Mouse (Mus musculus) bone marrow, adult 2 months (tissue): Measurements from ENCODE around the gene Hoxd9. TPM values are rescaled to one million over a fixed set of nuclear protein-coding genes. Genes with fewer than 3 reads are reported as not detected.

Experiments
- H3K27ac ChIP-seq: fragments of 200-500 bp; 2 replicates; pipeline ENCODE4 v1.5.1; 2012; ENCODE audit warnings: low read depth, mild to moderate bottlenecking, control low read depth, inconsistent platforms, low read length; ENCODE audit not compliant: control insufficient read depth, poor library complexity, insufficient read depth
- H3K4me1 ChIP-seq: fragments of 200-500 bp; 2 replicates; pipeline ENCODE4 v1.6.1; 2011; ENCODE audit warnings: low read length; ENCODE audit not compliant: control insufficient read depth, insufficient read depth
- H3K4me3 ChIP-seq: fragments of 200-500 bp; replicated peaks from 2 replicates; pipeline ENCODE3; 2011; ENCODE audit warnings: mild to moderate bottlenecking, low read depth, low read length, control low read depth; ENCODE audit not compliant: control insufficient read depth
- CTCF ChIP-seq: fragments of 200-500 bp; IDR thresholded peaks from 2 replicates; pipeline ENCODE4 v1.5.1; 2011; ENCODE audit warnings: low read length, control low read depth; ENCODE audit not compliant: control insufficient read depth, insufficient read depth
- POLR2A ChIP-seq: fragments of 200-500 bp; IDR thresholded peaks from 2 replicates; pipeline ENCODE4 v1.6.1; 2011; ENCODE audit warnings: low read depth, mild to moderate bottlenecking, control low read depth, low read length, borderline replicate concordance; ENCODE audit not compliant: control insufficient read depth
- WGBS: fragments of 180-500 bp; shearing (Covaris S2); methylation state at CpG from one replicate; pipeline ENCODE4 v1.1.7; 2018; 5-methylcytosine and 5-hydroxymethylcytosine counted together
- polyA plus RNA-seq: library from polyadenylated mRNA; stranded (reverse); fragments of >200 nt; gene quantifications from 2 replicates; pipeline ENCODE4 v1.2.4, GENCODE M21; 2011; ENCODE audit warnings: low replicate concordance; ENCODE audit not compliant: missing spikeins, insufficient read depth, insufficient read length

Gene Hoxd9
- polyA plus RNA-seq, 1 experiment = not detected

GRCm38 (mm10) chr2:74666411-74666810, 31.1 kb upstream of the Hoxd9 start:
- Histone ChIP-seq H3K4me1 (no peaks in the 10 kb centered on the region), H3K27ac (no peak overlapping the region), H3K4me3 (no peak overlapping the region)
- TF ChIP-seq POLR2A = no peak
- no peak for TF ChIP-seq CTCF
- 2% methylated on average over 7 of the region's 7 CpGs for WGBS

DNA sequence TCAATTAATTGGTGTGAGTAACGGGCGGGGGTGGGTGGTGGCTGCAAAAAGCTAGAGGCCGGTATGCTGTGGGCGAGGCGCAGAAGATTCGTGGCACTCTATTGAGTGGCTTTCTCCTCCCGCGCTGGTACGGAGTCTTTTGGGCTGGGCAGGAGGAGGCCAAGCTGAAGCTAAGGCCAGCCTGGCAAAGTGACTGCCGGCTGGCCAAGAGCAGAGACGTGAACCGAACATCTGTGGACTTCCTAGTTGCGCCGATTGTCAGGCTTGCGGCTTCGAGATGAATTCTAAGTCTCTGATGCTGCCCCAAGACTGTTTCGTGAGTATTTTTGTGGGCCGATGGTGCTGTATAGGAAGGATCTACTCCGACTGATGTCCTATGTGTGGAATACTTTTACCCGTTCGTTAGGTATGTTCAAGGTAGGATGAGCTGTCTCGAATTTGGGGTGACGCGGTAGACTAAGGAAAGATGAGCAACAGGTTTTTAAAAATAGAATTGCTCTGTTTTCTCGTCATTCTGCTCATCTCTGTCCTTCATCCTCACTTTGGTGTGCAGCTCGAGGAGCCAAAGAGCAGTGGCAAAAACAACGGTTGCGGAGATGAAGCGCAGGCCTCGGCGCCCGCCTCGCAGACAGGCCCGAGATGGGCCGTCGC, 30.2 kb upstream of the Hoxd9 start:
- 11% methylated on average over 36 of the region's 36 CpGs for WGBS
- Histone ChIP-seq H3K27ac (no peak overlapping the region), H3K4me3 (no peak overlapping the region), H3K4me1 (no peaks in the 10 kb centered on the region)
- TF ChIP-seq CTCF (no peak), POLR2A (no peak)

- 1% methylated on average over 31 of the region's 51 CpGs for whole genome bisulfite sequencing
- no peak within 1 kb of the TSS for H3K4me3 ChIP-seq
- TF ChIP-seq POLR2A (no peak), CTCF (no peak)
Observed at GRCm38 (mm10) chr2:74667842-74668357, 29.6 kb upstream of the Hoxd9 start, which contains the start of gene Hoxd13. Gene Hoxd13, plus strand, starts transcription at chr2:74668310.

DNA sequence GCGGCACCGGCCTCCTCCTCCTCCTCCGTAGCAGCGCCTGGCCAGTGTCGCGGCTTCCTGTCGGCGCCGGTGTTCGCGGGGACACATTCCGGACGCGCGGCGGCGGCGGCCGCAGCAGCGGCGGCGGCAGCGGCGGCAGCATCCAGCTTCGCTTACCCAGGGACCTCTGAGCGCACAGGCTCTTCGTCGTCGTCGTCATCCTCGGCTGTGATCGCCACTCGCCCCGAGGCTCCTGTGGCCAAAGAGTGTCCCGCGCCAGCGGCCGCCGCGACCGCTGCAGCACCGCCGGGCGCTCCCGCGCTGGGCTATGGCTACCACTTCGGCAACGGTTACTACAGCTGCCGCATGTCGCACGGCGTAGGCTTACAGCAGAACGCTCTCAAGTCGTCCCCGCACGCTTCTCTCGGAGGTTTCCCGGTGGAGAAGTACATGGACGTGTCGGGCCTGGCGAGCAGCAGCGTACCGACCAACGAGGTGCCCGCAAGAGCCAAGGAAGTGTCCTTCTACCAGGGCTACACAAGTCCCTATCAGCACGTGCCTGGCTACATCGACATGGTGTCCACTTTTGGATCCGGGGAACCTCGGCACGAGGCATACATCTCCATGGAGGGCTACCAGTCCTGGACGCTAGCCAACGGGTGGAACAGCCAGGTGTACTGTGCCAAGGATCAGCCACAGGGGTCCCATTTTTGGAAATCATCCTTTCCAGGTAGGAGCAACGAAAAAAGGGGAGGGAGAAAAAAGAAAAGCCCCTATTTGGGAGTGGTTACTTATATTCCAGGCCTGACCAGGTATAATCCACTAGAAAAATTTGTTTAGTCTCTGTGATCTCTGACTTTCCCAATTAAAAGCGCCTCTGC, 28.9 kb upstream of the Hoxd9 start:
- H3K4me1 ChIP-seq = no peaks in the 10 kb centered on the region
- no peak overlapping the region for H3K4me3 ChIP-seq
- no peak for TF ChIP-seq CTCF
- TF ChIP-seq POLR2A = no peak
- H3K27ac ChIP-seq = no peak overlapping the region
- WGBS = 1% methylated on average over 74 of the region's 74 CpGs

More at GRCm38 (mm10) chr2:74667842-74668357, 29.6 kb upstream of the Hoxd9 start, which contains the start of gene Hoxd13:
- H3K4me1 ChIP-seq = no peaks in the 10 kb centered on the region
- no peak within 1 kb of the TSS for H3K27ac ChIP-seq

GRCm38 (mm10) chr2:74669230-74669578, 28.3 kb upstream of the Hoxd9 start:
- Histone ChIP-seq H3K27ac (no peak overlapping the region), H3K4me1 (no peaks in the 10 kb centered on the region), H3K4me3 (no peak overlapping the region)
- no peak for TF ChIP-seq POLR2A
- no peak for TF ChIP-seq CTCF
- WGBS = 9% methylated on average over 3 of the region's 3 CpGs

GRCm38 (mm10) chr2:74669650-74670235, 27.8 kb upstream of the Hoxd9 start:
- WGBS = 5% methylated on average over 14 of the region's 14 CpGs
- Histone ChIP-seq H3K4me1 (no peaks in the 10 kb centered on the region), H3K4me3 (no peak overlapping the region), H3K27ac (no peak overlapping the region)
- TF ChIP-seq CTCF = no peak
- no peak for TF ChIP-seq POLR2A

GRCm38 (mm10) chr2:74670632-74671188, 26.8 kb upstream of the Hoxd9 start:
- Histone ChIP-seq H3K27ac (no peak overlapping the region), H3K4me3 (no peak overlapping the region), H3K4me1 (no peaks in the 10 kb centered on the region)
- no peak for TF ChIP-seq POLR2A
- TF ChIP-seq CTCF = no peak
- WGBS = 17% methylated on average over 3 of the region's 3 CpGs

GRCm38 (mm10) chr2:74671847-74672246, 25.7 kb upstream of the Hoxd9 start:
- 11% methylated on average over 5 of the region's 5 CpGs for WGBS
- Histone ChIP-seq H3K4me1 (no peaks in the 10 kb centered on the region), H3K4me3 (no peak overlapping the region), H3K27ac (no peak overlapping the region)
- TF ChIP-seq CTCF (no peak), POLR2A (no peak)
